Mouse (Mus musculus) left cerebral cortex, adult 18-20 months (tissue): ENCODE results near the gene Atp6v1b1. TPM values are rescaled to one million over a fixed set of nuclear protein-coding genes. Genes with fewer than 3 reads are reported as not detected.
A peak's percentile ranks its signal among the peaks of the same experiment; 100 is the strongest.

Experiments
- DNase-seq, 2 experiments: peaks; one replicate each; pipeline ENCODE4 v3.0.0; 2021 to 2022; ENCODE audit warnings: low spot score in 2 of 2, mixed read lengths in 1 of 2
- long read RNA-seq, 2 experiments: library from polyadenylated mRNA; stranded (forward); transcript quantifications; one replicate each; pipeline ENCODE4 v2.0.0; 2021
- total RNA-seq, 2 experiments: library from RNA; stranded (reverse); gene quantifications; 2 replicates each; pipeline ENCODE4 v1.2.3; 2021

The Atp6v1b1 gene
- under 1 TPM in 1 of 2 experiments, not detected in 1; 0.65 TPM for total RNA-seq
- long read RNA-seq, experiment 1, result 0 reads
- long read RNA-seq, experiment 2, result 0 reads

- no peak for DNase-seq
These were observed at the start of gene Atp6v1b1 for GRCm38 (mm10) chr6:83742761-83743160. Gene Atp6v1b1 (plus strand): TSS chr6:83742990.

DNA sequence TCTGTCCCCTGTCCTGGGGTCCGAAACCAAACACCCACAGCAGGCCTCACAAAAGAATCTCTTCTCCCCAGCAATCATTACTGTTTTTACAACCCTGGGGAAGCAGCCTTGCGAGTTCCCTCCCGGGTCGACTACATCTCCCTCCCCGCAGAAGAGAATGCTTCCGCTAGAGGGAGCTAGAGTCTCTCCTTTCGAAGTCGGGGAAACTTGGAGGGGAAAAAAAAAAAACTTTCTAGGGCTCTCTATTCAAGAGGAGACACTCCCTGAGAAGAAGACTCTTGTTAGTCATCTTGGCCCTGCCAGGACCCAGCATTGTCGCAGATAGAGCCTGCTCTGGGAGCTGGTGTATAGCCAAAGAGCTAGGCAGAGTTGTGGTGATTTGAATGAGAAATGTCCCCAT lies 49.0 kb upstream of the Atp6v1b1 start:
- DNase-seq, result peak in 1 of 2 experiments; percentile 58

DNA sequence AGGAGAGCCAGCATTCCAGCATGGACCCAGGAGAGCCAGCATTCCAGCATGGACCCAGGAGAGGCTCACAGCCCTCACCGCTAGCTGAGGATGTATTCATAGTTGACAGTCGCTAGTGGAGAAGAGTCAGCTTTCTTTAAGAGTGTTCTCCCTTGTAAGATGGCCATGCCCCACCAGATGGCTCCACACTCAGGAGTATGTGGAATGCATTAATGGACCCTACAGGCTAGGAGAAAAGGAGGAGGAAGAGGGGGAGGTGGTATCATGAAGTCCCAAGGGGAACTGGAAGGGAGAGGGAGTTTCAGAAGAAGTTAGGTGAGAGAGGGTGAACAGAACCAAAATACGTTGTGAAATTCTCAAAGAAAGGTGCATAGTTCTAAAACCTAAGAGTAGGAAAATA lies 47.1 kb upstream of the Atp6v1b1 start:
- DNase-seq, result no peak

DNA sequence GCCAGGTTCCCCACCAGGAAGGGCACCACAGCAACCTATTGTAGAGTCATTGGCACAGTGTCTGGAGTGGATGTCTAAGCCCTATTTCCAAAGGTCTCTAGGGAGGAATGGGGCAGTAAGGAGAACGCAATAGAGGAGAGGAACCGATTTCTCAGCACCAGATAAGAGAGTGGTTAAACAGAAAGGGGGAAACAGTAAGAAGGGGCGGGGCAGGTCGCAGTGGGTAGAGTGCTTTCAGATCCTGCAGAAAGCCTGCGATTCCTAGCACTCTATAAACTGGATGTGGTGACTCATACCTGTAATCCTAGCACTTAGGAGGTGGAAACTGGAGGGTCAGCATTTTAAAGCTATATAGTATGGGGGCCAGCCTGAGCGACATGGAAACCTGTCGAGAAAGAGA lies 46.1 kb upstream of the Atp6v1b1 start:
- DNase-seq, result no peak

DNA sequence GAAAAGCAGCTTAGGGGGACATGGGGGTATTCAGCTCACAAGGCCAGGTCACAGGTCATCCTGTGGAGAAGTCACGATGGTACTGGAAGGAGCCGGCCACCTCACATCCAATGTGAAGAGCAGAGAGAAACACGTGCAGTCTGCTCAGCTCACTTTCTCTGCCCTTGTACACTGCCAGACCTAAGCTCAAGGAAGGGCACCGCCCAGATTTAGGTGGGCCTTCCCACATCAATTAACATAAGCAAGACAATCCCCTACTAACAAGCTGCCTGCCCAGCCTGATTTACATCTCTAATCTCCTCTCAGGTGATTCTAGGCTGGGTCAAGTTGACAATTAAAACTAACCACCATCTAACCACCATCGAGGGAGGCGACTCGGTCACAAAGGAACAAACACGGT lies 44.9 kb upstream of the Atp6v1b1 start:
- DNase-seq, result no peak

DNA sequence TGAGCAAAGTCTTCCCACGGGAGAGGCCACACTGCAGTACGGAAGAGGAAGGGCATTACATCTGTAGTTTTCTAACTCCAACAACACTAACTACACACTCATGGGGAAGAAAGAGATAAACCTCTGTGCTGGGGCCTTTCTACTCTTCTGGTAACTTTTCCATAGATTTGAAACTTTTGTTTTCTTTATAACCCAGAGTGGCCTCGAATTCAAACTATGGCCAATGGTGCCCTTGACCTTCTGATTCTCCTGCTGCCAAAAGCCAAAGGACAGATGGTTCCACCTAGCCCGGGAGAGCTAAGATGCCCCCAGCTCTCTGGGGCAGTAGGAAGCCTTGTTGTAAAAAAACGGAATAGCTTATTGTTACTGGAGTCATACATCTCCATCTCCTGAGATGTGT lies 42.8 kb upstream of the Atp6v1b1 start:
- DNase-seq, result no peak

- DNase-seq, result no peak
These were observed 41.8 kb upstream of the Atp6v1b1 start for GRCm38 (mm10) chr6:83701001-83701400.

- DNase-seq, result no peak
These were observed 40.4 kb upstream of the Atp6v1b1 start for GRCm38 (mm10) chr6:83702146-83702999.

- no peak for DNase-seq
These were observed 39.6 kb upstream of the Atp6v1b1 start for GRCm38 (mm10) chr6:83703000-83703721.

GRCm38 (mm10) chr6:83703722-83704078 lies 39.1 kb upstream of the Atp6v1b1 start:
- DNase-seq, result no peak

DNA sequence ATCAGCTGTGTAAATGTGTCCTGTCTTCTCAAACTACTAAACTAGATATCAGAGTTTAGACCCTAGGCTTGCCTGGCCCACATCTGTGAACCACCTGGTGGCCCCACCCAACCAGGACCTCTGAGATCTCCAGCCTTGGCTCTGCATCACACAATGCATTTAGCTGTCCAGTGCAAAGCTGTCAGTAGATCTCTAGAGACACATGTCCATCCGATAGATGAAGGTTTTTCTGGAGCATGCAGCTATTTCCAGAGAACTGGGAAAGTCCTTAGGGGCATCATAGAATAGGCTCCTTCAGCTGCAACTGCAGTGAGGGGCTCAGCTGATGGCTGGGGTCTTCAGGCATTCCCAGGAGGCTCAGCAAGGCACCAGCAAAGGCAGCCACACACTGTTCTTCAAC lies 38.5 kb upstream of the Atp6v1b1 start:
- no peak for DNase-seq

GRCm38 (mm10) chr6:83704701-83705100 lies 38.1 kb upstream of the Atp6v1b1 start:
- no peak for DNase-seq

DNA sequence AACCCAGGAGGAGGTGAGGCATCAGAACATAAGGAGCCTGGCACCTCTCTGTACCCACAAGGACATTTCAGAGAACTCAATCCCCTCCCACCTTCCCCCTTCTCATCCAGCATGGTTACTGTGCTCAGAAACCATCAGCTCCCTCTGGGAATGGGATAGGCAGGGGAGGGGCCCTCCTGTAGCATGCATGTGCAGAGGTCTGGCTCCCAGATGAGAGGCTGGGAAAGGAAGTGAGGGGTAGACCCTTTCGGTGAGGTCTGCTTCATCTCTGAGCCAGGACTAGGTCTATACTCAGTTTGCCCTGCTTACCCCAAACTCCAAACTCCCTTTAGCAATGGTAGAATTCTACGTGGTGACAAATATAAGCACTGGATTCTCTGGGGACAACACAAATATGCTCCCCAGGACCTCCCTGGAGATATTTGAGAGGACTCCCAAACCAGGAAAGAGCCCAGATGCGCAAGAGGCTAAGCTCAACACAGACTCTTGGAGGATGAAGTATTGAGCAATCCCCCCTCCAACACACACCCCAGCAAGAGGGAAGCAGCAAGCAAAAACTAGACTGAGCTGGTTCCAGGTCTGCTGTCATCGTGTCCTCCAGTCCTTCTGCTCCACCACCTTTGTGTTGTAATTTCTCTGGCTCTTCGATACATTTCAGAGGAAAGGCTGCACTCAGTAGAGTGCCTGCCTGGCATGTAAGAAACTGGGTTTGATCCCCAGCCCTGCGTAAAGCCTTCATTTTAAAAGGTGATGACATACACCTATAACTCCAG lies 34.9 kb upstream of the Atp6v1b1 start:
- no peak for DNase-seq

DNA sequence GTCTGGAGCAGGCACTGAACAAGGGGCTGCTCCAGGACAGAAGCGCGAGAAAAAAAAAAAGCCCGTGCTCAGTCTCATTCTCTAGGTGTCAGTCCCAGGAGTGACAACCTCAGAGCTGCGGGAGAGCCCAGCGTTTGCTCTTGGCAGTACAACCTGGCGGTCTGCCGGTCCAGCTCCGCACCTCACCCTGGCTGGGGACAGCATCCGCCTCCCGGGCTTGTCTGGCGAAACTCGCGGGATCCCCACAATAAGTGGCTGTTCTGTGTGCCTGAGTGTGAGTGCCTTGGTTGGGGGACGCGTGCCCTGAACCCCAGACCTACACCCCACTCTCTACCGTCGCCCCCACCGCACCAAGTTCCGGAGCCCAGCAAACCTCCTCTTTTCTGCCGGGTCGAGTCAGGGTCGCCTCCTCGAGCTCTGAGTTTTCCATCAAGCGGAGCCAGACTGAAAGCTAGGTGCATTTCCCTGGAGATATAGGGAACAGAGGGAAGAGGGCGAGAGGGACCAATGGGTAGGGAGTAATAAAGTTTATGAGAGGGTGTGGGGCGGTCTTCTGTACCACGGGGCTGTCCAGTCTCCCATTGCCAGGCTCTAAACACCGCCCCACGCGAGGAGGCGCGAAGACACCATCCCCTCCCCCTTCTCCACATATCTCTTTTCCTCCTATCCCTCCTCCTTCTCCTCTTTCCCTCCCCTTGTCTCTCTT lies 32.3 kb upstream of the Atp6v1b1 start:
- no peak for DNase-seq

- DNase-seq, result no peak
These were observed 31.6 kb upstream of the Atp6v1b1 start, which contains the start of gene Vax2 for GRCm38 (mm10) chr6:83711067-83711675. Gene Vax2 (plus strand): TSS chr6:83711264.

DNA sequence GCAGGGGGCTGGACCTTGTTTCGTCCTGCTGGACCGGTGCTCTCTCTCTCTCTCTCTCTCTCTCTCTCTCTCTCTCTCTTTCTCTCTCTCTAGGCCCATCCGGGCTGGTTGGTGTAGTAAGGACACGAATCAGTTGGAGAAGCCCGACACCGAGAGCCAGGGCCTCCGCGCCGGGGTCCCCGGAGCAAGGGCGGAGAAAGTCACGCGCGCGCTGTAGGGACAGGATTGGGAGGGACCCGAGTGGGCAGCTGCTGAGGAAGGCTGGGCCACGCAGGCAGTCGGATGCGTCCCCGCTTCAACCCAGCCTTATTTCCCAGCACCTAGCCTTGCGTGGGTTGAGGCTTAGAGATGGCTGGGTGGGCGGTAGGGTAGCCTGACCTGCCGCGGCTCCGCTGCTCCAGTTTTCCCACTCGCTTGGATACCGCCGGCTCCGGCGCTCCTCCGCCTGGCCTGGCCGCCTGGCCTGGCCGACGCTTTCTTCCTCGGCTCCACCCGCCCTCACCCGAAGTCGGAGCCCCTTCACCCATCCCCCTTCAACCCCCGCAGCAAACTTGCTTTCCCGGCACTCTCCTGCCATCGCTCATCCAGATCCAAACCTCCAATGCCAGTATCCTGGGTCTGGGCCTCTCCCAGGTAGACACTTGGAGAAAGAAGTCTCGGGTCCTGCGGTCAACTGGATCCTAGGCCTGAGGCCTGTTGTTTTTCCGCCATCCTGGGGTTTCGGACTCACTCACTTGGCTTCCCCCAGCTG lies 30.9 kb upstream of the Atp6v1b1 start:
- no peak for DNase-seq

DNA sequence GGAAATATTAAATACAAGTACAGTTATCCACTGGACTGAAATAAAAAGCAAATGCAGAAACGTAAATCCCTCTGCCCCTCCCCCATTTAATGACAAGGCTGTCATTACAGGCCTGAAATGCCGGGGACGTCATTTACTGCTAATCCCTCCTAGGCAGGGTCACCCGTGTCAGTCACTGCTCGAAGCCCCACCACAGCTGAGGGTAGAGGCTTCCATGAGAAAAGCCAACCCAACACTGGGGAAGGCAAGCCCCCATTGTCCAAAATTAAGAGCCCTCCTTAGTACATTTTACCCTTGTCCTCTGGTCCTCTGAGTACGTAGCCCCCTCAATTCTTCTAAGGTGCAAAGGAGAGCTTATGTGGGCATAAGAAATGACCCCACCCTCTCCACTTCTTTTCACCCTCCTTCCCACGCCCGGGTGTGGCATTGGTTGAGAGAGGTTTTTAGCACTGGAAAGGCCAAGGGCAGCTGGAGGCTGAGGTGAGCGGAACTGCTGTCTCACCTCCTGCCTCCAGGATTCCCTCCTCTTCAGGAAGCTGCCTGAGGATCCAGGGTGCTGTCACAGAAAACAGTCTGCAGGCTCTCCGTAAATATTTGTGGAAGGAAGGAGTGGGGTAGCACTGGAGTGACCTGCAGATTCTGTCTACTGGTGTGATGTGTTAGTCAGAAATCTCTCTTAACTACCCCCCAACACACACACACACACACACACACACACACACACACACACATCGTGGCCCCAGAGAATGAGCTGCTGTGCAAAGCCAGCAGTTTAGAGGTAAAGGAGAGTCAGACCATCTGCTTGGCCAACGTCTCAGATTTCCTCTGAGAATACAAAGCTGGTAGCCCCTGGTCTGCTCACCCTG lies 29.3 kb upstream of the Atp6v1b1 start:
- no peak for DNase-seq

DNA sequence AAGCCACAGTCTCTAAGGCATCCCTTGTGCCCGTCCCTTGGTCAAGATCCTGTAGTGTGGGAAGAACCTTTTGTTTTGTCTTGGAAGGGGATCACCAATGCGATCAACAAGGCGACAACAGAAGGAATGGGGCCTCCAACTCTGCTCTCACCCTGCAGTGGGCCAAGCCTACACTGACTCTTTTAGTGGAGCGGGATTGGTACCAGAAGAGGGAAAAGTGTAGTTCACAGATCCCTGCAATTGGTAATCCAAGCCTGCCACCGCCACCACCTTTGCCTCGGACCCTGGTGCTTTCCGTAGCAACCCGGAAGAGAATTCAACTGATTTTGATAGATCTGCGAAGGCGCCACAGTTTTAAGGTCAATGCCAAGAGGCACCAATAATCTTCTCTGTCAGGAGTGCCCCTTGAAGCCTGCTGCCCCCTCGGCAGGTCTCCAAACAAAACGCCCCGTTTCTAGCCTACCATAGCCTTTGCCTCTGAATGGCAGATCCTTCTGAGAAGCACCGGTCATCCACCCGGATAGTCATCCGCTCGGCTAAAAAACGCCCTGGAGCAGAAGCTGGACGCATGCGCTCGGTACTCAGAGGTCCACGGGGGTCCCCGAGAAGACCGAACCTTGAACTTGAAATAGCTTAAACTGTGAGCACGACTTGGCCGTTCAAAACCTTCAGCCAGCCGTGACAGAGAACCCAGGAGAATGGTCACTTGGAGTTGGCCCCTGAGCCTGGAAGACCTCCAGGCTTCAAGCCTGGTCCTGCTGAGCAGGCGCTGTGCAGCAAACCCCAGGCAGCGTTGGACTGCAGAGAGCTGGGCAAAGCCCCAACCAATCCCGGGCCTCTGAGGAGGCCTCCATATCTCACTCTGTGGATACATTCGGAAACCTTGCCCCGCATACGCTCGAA lies 28.3 kb upstream of the Atp6v1b1 start:
- no peak for DNase-seq
